Mouse (Mus musculus) Muller cell, postnatal 12 days (primary cell): ENCODE results near the gene Zfp787.
A peak's percentile ranks its signal among the peaks of the same experiment; 100 is the strongest.
"Not testable (repeated sequence)": the region's sequence is repeated elsewhere in the genome, so short reads cannot be mapped to it uniquely, and the experiment has no call there.

Source experiments
- DNase-seq: peaks from one replicate; pipeline ENCODE4 v3.0.0-alpha.2; 2015; ENCODE audit errors: inconsistent ontology term

The Zfp787 gene

DNA sequence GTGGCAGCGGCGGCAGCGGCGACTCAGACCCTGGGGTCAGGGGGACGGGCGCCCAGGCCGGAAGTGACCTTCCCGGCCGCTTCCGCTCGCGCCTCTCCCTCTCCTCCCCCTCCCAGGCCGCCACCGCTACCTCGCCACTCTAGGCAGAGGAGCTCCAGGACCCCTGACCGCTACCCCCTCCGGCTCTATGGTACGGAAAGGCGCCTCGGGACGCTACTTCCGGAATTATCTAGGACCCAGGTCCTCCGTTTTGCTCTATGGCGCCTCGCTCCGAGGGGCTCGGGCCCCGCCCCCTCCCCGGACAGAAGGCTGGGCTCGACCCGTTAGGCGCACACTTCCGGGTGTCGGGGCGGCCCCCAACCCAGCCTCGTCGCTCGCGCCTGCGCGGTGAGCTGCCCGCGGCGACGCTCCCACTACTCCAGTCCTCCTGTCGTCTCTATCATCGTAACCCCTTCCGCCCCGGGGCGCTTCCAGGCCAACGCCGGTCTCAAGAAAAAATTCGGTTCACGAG lies at the start of gene Zfp787:
TSS of gene Zfp787 (minus strand) at position 97 of the 511 bp plus-strand sequence.
- DNase-seq, result peak; percentile 99

DNA sequence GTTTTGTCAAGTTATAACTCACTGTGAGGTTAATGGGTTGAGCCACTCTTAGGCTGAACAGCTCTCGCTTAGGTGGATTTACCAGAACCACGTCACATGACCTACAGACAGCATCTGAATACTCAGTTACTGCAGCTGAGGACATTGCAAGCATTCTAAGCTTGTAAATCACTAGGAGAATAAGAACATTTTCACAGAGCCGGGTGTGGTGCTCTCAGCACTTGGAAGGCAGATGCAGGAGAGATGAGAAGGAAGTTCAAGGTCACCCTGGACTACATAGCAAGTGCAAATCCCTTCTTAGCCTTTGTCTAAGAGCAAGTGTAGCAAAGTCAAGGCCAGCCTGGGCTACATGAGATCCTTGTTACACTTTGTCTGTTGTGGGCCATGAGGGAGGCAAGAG lies 48.4 kb upstream of the Zfp787 start:
- DNase-seq, result no peak

DNA sequence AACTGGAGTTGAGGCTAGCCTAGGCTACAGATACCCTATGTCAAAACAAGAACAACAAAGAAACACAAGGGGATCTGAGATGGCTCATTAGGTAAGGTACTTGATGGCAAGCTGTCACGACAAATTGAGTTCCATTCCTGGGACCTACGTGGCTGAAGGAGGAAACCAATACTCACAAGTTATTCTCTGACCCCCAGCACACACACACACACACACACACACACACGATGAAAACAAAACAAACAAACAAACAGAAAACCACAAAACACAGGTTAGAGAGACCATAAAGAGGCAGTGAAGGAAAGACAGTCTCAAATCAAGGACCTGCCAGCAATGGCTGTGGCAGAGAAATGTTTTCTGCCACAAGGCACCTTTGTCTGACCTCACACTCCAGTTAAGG lies 41.0 kb upstream of the Zfp787 start, which contains the start of gene Galp:
TSS of gene Galp (plus strand) at position 301 of the 400 bp plus-strand sequence.
- no peak for DNase-seq

DNA sequence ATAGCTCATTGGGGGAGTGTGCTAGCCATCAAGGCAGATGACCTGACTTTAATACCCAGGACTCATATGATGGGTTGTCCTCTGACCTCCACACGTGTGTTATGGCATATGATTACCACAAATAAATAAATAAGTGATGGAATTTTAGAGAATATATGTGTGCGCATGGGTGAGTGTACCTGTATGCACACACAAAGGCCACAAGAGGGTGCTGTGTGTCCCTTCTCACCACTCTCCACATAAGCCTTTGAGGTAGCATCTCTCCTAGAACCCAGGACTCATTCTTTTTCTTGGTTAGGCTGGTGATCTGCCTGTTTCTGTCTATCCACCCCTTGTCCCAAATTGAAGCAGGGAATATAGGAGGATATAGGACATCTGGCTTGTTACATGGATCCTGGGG lies 40.0 kb upstream of the Zfp787 start:
- no peak for DNase-seq

- DNase-seq, result peak; percentile 40
These were observed 38.3 kb upstream of the Zfp787 start for GRCm38 (mm10) chr7:6194129-6194528.

DNA sequence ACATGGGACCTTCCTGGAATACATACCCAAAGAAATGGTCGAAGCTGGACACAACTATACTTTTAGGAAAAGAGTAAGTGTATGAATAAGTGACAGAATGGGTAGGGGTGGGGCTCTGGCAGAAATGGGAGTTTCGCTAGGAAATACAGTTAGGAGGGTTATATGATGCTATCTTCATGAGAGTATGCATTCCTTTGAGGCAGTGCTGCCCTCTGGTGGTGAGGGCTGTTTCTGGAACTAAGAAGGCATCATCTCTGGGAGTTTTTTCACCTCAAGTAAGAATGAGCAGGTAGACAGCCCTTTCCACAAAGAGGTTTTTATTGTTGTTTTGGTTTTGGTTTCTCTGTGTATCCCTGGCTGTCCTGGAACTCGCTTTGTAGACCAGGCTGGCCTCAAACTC lies 35.6 kb upstream of the Zfp787 start:
- peak; percentile 62 for DNase-seq

- no peak for DNase-seq
These were observed 33.7 kb upstream of the Zfp787 start for GRCm38 (mm10) chr7:6189542-6189941.

GRCm38 (mm10) chr7:6186756-6187155 lies 31.0 kb upstream of the Zfp787 start:
- DNase-seq, result no peak

DNA sequence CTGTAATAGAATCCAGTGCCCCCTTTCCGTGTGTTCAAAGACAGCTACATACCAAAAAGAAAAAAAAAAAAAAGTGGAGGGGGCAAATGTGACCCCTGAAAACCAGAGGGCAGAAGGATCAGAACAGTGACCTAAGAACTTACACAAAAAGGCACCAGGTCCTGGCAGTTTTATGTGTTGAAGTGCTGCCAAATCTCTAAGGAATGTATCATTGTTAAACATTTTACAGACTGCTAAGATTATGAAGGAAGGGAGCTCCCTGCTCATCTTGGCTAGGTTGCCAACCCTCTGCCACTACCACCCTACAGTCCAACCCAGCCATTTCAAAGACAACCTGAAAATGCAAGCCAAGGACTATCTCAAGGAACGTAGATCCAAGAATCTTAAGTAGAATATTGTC lies 30.4 kb upstream of the Zfp787 start:
- no peak for DNase-seq

DNA sequence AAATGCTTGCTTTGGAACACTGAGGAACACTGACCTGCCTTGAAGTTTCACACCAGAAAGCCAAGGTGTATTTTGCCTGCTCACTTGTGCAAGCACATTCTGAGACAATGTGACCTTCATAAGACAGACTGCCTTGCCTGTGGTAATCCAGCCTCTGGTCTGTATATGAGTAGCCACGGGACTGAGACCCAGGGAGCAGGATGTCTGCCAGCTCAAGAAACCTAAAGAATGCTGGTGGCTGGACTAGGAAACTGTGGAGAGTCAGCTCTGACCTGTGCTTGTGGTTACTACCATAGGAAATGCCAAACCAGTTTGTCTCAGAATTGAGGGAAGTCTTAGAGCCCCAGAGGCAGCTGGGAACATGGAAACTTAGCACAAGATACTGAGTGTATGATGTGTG lies 29.6 kb upstream of the Zfp787 start:
- DNase-seq, result peak; percentile 35

DNA sequence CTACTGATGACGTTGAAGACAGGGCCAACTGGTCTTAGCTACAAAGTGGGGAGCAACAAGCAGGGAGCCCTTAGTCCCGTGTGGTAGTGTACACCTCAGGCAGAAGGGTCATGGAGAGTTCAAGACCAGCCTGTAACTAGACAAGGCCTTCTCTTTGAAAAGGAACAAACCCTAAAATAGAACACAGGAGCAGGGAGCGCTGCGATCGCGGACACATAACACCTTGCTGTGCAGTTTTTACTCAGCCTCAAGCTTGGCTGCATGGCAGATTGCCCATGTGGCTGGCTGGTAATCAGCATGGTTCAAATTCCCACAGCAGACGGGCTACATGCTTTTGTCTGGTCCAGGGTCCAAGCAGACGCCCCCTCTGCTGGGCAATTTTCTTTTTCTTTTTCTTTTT lies 28.7 kb upstream of the Zfp787 start:
- DNase-seq, result no peak

- no peak for DNase-seq
These were observed 28.0 kb upstream of the Zfp787 start for GRCm38 (mm10) chr7:6183802-6184201.

DNA sequence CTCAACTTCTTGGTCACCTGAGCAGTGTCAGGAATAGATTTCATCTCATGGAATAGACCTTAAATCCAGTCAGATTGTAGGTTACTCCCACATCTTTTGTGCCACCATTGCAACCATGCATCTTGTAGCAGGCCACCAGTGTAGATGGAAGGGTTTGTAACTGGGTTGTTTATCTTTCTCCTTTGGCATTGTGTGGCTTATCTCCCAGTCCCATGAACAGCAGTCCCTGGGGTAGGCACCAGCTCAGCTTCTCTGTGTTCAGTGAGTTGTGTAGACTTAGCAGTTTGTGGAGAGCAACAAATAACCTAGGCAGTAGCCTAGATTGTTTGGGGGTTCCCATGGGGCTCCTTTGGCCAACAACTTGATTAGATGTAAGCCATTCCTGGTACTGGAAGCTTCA lies 27.1 kb upstream of the Zfp787 start:
- DNase-seq, result no peak

DNA sequence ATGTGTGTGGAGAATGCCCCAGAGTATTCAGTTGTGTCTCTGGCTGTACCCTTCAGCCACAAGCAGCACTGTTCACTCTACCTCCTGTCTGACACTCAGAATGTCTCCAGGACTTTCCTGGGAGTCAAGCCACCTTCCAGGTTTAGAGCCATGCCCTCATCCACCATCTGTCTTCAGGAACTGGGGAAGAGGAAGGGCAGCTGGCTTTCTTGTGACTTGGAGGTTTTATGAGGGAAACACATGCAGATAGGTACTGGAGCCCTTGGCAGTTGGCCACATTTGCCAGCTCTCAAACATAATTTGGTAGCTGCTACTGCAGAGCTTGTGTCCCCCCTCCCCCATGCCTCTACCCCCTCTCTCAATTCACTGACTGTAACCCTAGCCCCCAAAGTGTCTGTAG lies 23.2 kb upstream of the Zfp787 start:
- DNase-seq, result no peak

DNA sequence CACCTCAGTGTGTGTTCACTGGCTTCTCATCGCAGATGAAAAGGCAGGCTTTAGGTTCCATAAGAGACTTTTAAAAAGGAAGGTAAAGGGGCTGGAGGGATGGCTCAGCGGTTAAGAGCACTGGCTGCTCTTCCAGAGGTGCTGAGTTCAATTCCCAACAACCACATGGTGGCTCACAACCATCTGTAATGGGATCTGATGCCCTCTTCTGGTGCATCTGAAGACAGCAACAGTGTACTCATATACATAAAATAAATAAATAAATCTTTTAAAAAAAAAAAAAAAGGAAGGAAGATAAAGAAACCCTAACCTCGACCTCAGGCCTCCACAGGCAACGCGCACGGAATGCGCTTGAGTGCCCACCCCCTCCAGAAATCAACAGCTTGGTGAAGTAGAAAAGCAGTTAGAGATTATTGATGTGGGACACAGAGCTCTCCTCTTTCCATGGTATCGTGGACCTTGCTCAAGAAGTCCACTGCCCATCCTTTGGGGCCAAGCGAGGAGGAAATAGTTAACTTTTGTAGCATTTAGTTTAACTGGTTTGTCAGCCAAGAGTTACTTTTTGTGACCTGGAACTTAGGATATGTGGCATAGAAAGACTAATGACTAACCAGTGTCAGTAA lies 18.7 kb upstream of the Zfp787 start:
- not testable (repeated sequence) for DNase-seq

DNA sequence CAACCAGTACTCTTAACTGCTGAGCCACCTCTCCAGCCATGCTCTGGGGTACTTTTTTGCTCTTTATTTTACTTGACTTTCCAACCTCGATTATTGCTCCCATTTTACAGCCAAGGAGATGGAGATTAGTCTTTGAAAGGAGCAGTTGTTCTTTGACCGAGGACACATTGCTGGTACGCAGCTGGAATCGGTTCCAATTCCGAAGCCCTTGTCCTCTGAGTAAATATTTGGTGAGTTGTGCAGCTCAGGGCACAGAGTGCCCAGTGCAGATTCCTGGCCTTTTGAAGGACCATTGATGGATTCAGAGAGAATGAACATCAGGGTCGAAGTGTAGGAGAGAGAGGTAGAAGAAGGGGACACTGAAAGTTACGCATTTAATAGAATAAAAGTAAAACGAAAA lies 18.1 kb upstream of the Zfp787 start:
- DNase-seq, result no peak

GRCm38 (mm10) chr7:6172674-6173244 lies 17.0 kb upstream of the Zfp787 start:
- DNase-seq, result peak; percentile 42

- DNase-seq, result peak; percentile 99
These were observed 16.3 kb upstream of the Zfp787 start, which contains the start of gene Zfp444 for GRCm38 (mm10) chr7:6172006-6172649. Zfp444 (plus strand) TSS chr7:6172226.

DNA sequence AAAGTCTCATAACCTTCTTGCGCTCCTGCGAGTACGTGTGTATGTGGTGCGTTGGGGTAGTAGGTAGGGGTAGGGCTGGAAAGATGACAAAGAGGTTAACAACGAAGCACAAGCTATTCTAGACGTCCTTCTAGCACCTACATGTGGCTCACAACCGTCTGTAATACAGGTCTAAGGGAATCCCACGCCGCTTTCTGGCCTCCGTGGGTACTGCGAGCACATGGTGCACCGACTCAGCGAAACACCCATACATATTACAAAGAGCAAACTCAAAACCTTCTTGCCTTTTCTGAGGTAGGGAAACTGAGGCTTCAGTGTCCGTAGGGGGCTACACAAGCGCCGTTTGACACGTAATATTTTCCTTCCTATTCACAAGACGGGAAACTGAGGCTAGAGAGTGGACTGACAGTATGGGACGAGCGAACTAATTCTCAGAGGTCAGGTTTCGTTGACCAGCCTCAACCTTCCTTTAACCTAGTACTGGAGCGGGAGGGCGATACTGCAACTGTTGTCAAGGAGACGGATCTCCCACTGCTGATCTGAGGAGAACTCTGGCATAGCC lies 15.7 kb upstream of the Zfp787 start:
- peak; percentile 74 for DNase-seq

GRCm38 (mm10) chr7:6170871-6171270 lies 15.1 kb upstream of the Zfp787 start:
- DNase-seq, result no peak

DNA sequence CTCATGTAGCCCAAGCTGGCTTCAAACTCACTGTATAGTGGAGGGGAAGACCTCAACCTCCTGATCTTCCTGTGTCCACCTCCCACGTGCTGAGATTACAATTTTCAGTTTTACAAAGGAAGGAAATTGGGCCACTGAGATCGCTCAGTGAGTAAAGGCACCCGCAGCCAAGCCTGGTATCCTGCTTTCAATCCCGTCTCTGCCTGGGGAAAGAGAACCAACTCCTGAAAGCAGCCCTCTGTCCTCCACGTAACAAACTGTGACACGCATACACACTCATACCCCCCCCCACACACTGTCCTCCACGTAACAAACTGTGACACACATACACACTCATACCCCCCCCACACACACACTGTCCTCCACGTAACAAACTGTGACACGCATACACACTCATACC lies 14.6 kb upstream of the Zfp787 start:
- no peak for DNase-seq

- no peak for DNase-seq
These were observed 13.6 kb upstream of the Zfp787 start for GRCm38 (mm10) chr7:6169403-6169802.

DNA sequence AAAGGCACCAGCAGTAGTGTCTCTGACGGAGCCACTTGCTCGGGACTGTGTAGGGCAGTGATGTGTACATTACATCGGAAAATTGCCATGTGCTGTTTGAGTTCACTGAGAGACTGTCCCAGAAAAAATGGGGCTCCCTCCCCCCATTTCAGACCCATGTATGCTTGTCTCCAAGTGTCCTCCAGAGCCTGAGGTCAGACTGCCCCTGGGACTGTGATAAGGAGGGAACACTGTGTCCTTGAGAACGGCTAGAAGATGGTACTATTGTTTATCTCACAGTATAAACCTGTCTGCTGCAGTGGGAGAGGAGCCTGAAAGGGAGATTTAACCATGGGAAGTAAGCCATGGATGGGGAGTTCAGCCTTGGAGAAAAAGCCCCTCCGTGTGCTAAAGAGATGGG lies 8.9 kb upstream of the Zfp787 start:
- DNase-seq, result no peak
